Mouse (Mus musculus) central nervous system, embryonic 18 days (tissue): ENCODE data around the gene Ncs1. TPM values are rescaled to one million over a fixed set of nuclear protein-coding genes. Genes with fewer than 3 reads are reported as not detected.

ENCODE experiments used
- polyA plus RNA-seq: library from polyadenylated mRNA; depleted of rRNA; stranded (reverse); fragments of >200 nt; gene quantifications from 2 replicates; pipeline ENCODE4 v1.2.3, GENCODE M21; 2012; rRNA removed

The Ncs1 gene
- polyA plus RNA-seq, result 69.7 and 79.8 TPM in 2 replicates

GRCm38 (mm10) chr2:31245491-31246141 lies at the start of gene Ncs1:
TSS of gene Ncs1 (plus strand) at chr2:31245823.

DNA sequence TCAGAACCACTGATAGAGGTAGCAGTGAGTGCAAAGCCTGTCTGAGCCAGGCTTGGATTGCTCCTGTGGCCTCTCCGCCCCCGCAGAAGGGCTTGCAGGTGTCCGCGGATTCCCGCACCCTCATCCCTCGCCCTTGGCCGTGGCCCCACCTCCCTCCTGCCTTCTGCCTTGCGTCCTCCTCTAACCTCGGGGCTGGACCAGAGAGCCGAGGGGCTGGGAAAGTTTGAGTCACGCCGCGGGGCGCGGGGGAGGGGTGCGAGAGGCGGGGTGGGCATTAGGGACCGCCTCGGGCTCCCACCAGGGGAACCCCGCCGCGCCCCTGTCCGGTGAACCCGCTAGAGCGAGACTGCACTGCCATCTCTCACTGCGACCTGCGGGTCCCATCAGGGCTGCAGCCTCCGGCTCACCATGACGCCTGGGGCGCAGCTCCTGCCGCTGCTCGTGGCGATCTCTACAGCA lies 68.4 kb downstream of the Ncs1 start, which contains the start of gene Hmcn2:
TSS of gene Hmcn2 (plus strand) at position 409 of the 459 bp plus-strand sequence.

Other genes starting within 250 kb of the Ncs1 start
- 52.7 and 55.1 TPM in 2 replicates for gene Fnbp1, start 103.8 kb upstream of the Ncs1 start, polyA plus RNA-seq
- gene Gpr107, start 93.5 kb upstream of the Ncs1 start, polyA plus RNA-seq, result 32.8 and 33.9 TPM in 2 replicates
- 0.80 and 1.2 TPM in 2 replicates for gene Hmcn2, start 68.6 kb downstream of the Ncs1 start, polyA plus RNA-seq
- gene Ass1, start 224.4 kb downstream of the Ncs1 start, polyA plus RNA-seq, result 11.1 and 11.9 TPM in 2 replicates